Mouse (Mus musculus) liver, embryonic 15.5 days (tissue): ENCODE measurements around the gene Cnksr1. TPM values are rescaled to one million over a fixed set of nuclear protein-coding genes. Genes with fewer than 3 reads are reported as not detected.

Source experiments
- ATAC-seq: fragments of 200-750 bp; cut with Nextera tagmentation; 2 replicates; pipeline ENCODE4 v1.8.0; 2017; ENCODE audit warnings: moderate number of reproducible peaks, mild to moderate bottlenecking, moderate library complexity; ENCODE audit not compliant: insufficient read depth
- H3K27ac ChIP-seq: fragments of 300-500 bp; sonication (generic); replicated peaks from 2 replicates; pipeline ENCODE4 v1.5.1; 2015; ENCODE audit warnings: mild to moderate bottlenecking, inconsistent platforms
- H3K27me3 ChIP-seq: fragments of 300-500 bp; sonication (generic); 2 replicates; pipeline ENCODE4 v1.6.1; 2015; ENCODE audit warnings: mild to moderate bottlenecking, inconsistent platforms
- H3K36me3 ChIP-seq: fragments of 300-500 bp; sonication (generic); replicated peaks from 2 replicates; pipeline ENCODE4 v1.6.1; 2015; ENCODE audit warnings: moderate library complexity, mild to moderate bottlenecking, inconsistent platforms
- H3K4me1 ChIP-seq: fragments of 300-500 bp; sonication (generic); replicated peaks from 2 replicates; pipeline ENCODE4 v1.6.1; 2015; ENCODE audit warnings: inconsistent platforms
- H3K4me2 ChIP-seq: fragments of 300-500 bp; sonication (generic); 2 replicates; pipeline ENCODE4 v1.6.1; 2015; ENCODE audit warnings: moderate library complexity, mild to moderate bottlenecking, inconsistent platforms
- H3K4me3 ChIP-seq: fragments of 300-500 bp; sonication (generic); replicated peaks from 2 replicates; pipeline ENCODE4 v1.5.1; 2015; ENCODE audit warnings: mild to moderate bottlenecking, inconsistent platforms
- H3K9ac ChIP-seq: fragments of 300-500 bp; sonication (generic); 2 replicates; pipeline ENCODE4 v1.6.1; 2015; ENCODE audit warnings: moderate library complexity, mild to moderate bottlenecking, inconsistent platforms
- H3K9me3 ChIP-seq: fragments of 300-500 bp; sonication (generic); replicated peaks from 2 replicates; pipeline ENCODE4 v1.6.1; 2016; ENCODE audit warnings: inconsistent platforms
- WGBS: fragments of 180-500 bp; shearing (Covaris S2); methylation state at CpG from one replicate; pipeline ENCODE4 v1.1.7; 2015; ENCODE audit warnings: mixed read lengths; ENCODE audit not compliant: insufficient replicate concordance; 5-methylcytosine and 5-hydroxymethylcytosine counted together
- polyA plus RNA-seq: library from polyadenylated mRNA; unstranded; fragments of >200 nt; fragmentation: Nextera tagmentation; extraction: Ambion mirVana; gene quantifications from 2 replicates; pipeline ENCODE4 v1.2.1, GENCODE M21; 2015

Cnksr1 gene
- polyA plus RNA-seq, 1 experiment from 2014 or later = 0.10 TPM

- H3K9me3 ChIP-seq = no peaks in the 10 kb centered on the region
- no peak overlapping the region for H3K4me3 ChIP-seq
- H3K9ac ChIP-seq = no peak overlapping the region
- ATAC-seq = no peak
- 6% methylated on average over 10 of the region's 10 CpGs for WGBS
- peak overlapping the region; percentile 46 for H3K4me2 ChIP-seq
- H3K27me3 ChIP-seq = peaks cover 49% of the 10 kb centered on the region
- H3K27ac ChIP-seq = no peak overlapping the region
- peaks cover 13% of the 10 kb centered on the region for H3K4me1 ChIP-seq
- H3K36me3 ChIP-seq = no peaks in the 10 kb centered on the region
These were observed 487 bp upstream of the Cnksr1 start for GRCm38 (mm10) chr4:134238686-134239085.

- H3K27ac ChIP-seq = no peak overlapping the region
- no peak for ATAC-seq
- 24% methylated on average over 19 of the region's 19 CpGs for WGBS
These were observed 469 bp downstream of the Cnksr1 start for GRCm38 (mm10) chr4:134237582-134238278.

GRCm38 (mm10) chr4:134234876-134235275 is 3.3 kb downstream of the Cnksr1 start:
- ATAC-seq = no peak
- Histone ChIP-seq H3K27ac (no peak overlapping the region), H3K36me3 (no peaks in the 10 kb centered on the region), H3K9me3 (no peaks in the 10 kb centered on the region), H3K4me1 (peaks cover 13% of the 10 kb centered on the region), H3K4me3 (no peak overlapping the region), H3K9ac (no peak overlapping the region), H3K27me3 (peaks cover 65% of the 10 kb centered on the region), H3K4me2 (no peak overlapping the region)
- 49% methylated on average over 5 of the region's 5 CpGs for WGBS

More at GRCm38 (mm10) chr4:134237582-134238278, 469 bp downstream of the Cnksr1 start:
- no peak overlapping the region for H3K4me3 ChIP-seq
- peaks cover 13% of the 10 kb centered on the region for H3K4me1 ChIP-seq
- H3K9me3 ChIP-seq = no peaks in the 10 kb centered on the region
- H3K9ac ChIP-seq = no peak overlapping the region
- H3K4me2 ChIP-seq = peak overlapping the region; percentile 46
- no peaks in the 10 kb centered on the region for H3K36me3 ChIP-seq
- peaks cover 57% of the 10 kb centered on the region for H3K27me3 ChIP-seq

DNA sequence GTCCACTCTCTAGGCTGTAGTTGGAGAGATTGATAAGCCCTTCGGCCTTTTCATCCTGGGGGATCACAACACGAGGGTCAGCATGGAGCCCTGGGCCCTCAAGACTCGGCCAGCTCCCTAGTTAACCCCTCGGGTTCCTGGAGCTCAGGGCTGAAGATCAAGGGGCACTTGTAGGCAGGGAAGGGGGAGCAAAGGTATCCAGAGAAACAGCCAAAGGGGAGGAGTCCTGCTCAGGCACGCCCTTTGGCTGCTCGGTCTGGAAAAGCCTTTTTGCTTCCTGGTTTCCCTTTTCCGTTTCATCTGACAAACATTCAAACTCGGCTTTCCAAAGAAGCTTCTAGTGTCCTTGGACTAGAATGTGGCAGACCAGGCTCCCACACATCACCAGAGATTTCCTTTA is 7.8 kb downstream of the Cnksr1 start:
- no peaks in the 10 kb centered on the region for H3K9me3 ChIP-seq
- H3K4me1 ChIP-seq = no peaks in the 10 kb centered on the region
- no peaks in the 10 kb centered on the region for H3K36me3 ChIP-seq
- WGBS = 33% methylated on average over 8 of the region's 8 CpGs
- no peak overlapping the region for H3K4me3 ChIP-seq
- H3K9ac ChIP-seq = no peak overlapping the region
- H3K27ac ChIP-seq = no peak overlapping the region
- H3K27me3 ChIP-seq = peaks cover 36% of the 10 kb centered on the region
- no peak for ATAC-seq
- H3K4me2 ChIP-seq = no peak overlapping the region

GRCm38 (mm10) chr4:134227194-134227593 is 11.0 kb downstream of the Cnksr1 start, which contains the start of gene Catsper4:
Catsper4 (minus strand) TSS chr4:134227383.
- ATAC-seq = no peak
- H3K36me3 ChIP-seq = no peaks in the 10 kb centered on the region
- H3K4me3 ChIP-seq = no peak within 1 kb of the TSS
- no peaks in the 10 kb centered on the region for H3K9me3 ChIP-seq
- peaks cover 5% of the 10 kb centered on the region for H3K4me1 ChIP-seq
- 72% methylated on average over 8 of the region's 8 CpGs for WGBS
- H3K27me3 ChIP-seq = peaks cover 10% of the 10 kb centered on the region
- no peak within 1 kb of the TSS for H3K4me2 ChIP-seq
- H3K9ac ChIP-seq = no peak within 1 kb of the TSS
- H3K27ac ChIP-seq = no peak within 1 kb of the TSS

DNA sequence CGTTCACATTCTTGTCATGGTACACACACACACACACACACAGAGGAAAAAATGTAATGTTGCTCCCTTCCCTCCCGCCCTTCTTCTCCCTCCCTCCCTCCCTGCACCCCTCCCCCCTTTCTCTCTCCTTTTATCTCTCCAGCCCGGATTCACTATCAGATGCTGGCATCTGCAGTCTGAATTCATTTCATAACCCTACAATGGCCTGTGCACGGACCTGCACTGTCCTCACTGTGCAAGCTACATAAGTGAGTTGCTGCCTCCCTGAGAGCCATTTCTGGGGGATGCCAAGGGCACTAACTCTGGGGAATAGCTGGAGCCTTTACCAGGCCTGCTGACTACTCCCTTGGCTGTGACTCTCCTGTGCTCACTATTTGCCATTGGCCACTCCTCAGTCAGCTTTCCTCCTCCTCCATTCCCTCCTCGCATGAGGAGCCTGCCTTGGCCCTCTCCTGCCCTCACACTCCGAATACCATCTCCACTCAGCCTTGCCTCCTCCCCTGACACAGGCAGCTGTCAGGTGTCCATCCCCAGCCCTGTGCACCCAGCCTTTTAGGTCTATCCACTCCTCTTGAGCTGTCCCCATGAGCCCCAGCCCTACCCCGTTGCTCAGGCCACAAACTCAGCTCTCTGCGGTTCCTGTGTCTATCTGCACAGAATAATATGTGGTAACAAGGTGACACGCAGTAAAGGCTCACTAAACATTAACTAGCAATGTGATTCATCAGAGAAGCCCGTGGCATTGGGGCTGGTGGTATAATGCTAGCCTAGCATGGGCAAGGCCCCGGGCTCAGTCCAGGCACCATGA is 15.2 kb downstream of the Cnksr1 start:
- Histone ChIP-seq H3K4me2 (no peak overlapping the region), H3K27ac (no peak overlapping the region)
- no peak for ATAC-seq

DNA sequence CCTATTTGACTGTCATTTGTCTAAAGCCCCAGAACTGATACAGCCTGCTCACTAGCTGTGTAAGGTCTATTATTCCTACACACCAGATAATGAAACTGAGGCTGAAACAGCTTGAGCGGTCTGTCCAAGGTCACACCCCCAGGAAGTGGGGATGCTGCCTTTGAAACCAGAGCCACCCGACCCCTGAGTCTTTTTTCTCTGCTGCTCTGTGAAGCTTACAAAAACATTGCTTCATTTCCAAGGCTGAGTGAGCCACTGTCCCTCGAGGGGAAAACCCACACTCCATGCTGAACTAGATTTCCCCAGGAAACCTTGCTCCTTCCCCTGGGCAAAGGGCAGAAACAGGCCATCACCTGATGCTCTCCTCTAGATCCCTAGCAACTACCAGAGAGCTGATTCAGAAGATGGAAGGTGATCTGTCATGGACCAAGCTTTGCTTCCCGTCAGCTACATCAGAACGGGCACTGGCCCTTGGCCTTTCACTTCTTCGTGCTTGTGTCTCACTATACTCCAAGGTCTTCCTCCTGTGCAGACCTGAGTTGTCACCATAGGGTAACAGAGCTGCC is 31.6 kb downstream of the Cnksr1 start:
- H3K4me2 ChIP-seq = no peak overlapping the region
- 47% methylated on average over 6 of the region's 6 CpGs for WGBS
- no peaks in the 10 kb centered on the region for H3K36me3 ChIP-seq
- no peak overlapping the region for H3K27ac ChIP-seq
- no peak overlapping the region for H3K4me3 ChIP-seq
- no peak overlapping the region for H3K9ac ChIP-seq
- H3K27me3 ChIP-seq = peaks cover 5% of the 10 kb centered on the region; the same call in 1 of the 2 replicates
- no peaks in the 10 kb centered on the region; the same call in 1 of the 2 replicates for H3K4me1 ChIP-seq
- no peak for ATAC-seq
- H3K9me3 ChIP-seq = no peaks in the 10 kb centered on the region

More for the DNA sequence above, 15.2 kb downstream of the Cnksr1 start:
- 43% methylated on average over 11 of the region's 11 CpGs for WGBS
- no peaks in the 10 kb centered on the region for H3K9me3 ChIP-seq
- H3K9ac ChIP-seq = no peak overlapping the region
- H3K36me3 ChIP-seq = no peaks in the 10 kb centered on the region
- H3K4me1 ChIP-seq = peaks cover 5% of the 10 kb centered on the region
- H3K27me3 ChIP-seq = no peaks in the 10 kb centered on the region
- H3K4me3 ChIP-seq = no peak overlapping the region

- H3K9ac ChIP-seq = no peak overlapping the region
- H3K27me3 ChIP-seq = no peaks in the 10 kb centered on the region
- H3K4me3 ChIP-seq = no peak overlapping the region
- no peaks in the 10 kb centered on the region for H3K36me3 ChIP-seq
- no peak overlapping the region for H3K4me2 ChIP-seq
- 53% methylated on average over 17 of the region's 17 CpGs for WGBS
- no peak overlapping the region for H3K27ac ChIP-seq
- H3K9me3 ChIP-seq = no peaks in the 10 kb centered on the region
- no peak for ATAC-seq
- no peaks in the 10 kb centered on the region; the same call in 1 of the 2 replicates for H3K4me1 ChIP-seq
These were observed 34.8 kb downstream of the Cnksr1 start for GRCm38 (mm10) chr4:134203340-134203896.

DNA sequence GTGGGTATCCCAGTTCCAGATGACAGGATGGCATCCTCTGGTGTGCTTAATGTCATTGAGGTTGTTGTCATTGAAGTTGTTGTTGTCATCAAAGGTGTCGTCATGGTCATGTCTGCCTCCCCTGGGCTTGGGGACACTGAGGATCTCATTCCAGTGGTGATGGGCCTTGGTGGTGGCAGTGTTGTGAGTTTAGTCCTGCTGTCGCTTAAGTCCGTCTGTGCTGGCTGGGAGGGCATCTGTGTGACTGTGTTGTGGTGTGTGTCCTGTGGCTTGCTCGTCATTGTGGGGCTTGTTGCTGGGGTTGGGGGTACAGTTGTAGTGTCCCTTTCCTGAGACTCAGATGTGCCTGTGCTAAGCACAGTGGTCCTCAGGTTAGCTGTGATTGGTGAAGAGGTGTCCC is 35.3 kb downstream of the Cnksr1 start, which contains the start of gene Gm7534:
Gene Gm7534, minus strand, starts transcription at position 101 of the 400 bp plus-strand sequence.
- no peaks in the 10 kb centered on the region for H3K9me3 ChIP-seq
- no peak within 1 kb of the TSS for H3K4me3 ChIP-seq
- WGBS = 67% methylated on average over 4 of the region's 4 CpGs
- no peaks in the 10 kb centered on the region; the same call in 1 of the 2 replicates for H3K4me1 ChIP-seq
- no peak for ATAC-seq
- no peak within 1 kb of the TSS for H3K27ac ChIP-seq
- H3K36me3 ChIP-seq = no peaks in the 10 kb centered on the region
- no peaks in the 10 kb centered on the region for H3K27me3 ChIP-seq
- no peak within 1 kb of the TSS for H3K9ac ChIP-seq
- no peak within 1 kb of the TSS for H3K4me2 ChIP-seq

DNA sequence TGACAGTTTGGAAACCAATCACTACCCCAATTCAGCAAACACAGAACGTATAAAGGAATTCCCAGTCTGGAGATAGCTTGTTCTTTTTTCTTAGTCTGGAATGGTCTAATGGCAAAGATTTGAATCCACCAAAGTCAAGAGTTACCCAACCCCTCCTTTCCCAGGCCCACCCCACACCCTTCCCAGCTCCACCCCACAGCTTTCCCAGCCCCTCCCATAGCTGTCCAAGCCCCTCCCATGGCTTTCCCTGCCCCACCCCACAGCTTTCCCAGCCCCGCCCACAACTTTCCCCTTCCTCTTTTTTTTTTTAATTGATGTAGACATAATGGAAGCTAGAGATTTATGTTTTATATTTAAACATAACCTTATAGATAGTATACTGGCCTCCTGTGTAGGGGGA is 38.8 kb downstream of the Cnksr1 start:
- WGBS = 57% methylated on average over 2 of the region's 2 CpGs
- no peak overlapping the region for H3K4me2 ChIP-seq
- no peak for ATAC-seq
- no peaks in the 10 kb centered on the region for H3K36me3 ChIP-seq
- H3K4me3 ChIP-seq = no peak overlapping the region
- H3K27ac ChIP-seq = no peak overlapping the region
- no peak overlapping the region for H3K9ac ChIP-seq
- H3K9me3 ChIP-seq = no peaks in the 10 kb centered on the region
- H3K27me3 ChIP-seq = no peaks in the 10 kb centered on the region
- H3K4me1 ChIP-seq = no peaks in the 10 kb centered on the region

DNA sequence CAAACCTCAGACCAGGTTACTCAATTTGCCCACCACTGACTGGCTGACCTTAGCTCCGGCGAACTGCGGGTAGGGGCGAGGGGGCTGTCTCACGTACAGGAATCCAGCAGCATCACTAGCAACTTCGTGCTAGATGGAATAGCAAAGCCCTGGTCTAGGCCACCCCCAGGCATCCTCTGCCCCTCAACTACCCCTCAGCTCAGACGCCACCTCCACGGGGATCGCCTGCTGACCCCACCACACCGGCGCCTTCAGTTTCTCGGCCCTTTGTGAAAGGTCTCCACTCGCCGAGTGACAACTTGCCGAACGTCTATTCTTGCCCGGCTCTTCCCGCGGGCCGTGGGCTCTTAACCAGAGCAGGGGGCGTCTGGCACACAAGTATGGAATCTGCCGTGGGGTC is 51.9 kb downstream of the Cnksr1 start:
- no peak for ATAC-seq
- Histone ChIP-seq H3K4me1 (peaks cover 49% of the 10 kb centered on the region), H3K36me3 (peaks cover 11% of the 10 kb centered on the region; the same call in 1 of the 2 replicates), H3K4me2 (peak overlapping the region; percentile 89), H3K9ac (peak overlapping the region; percentile 89), H3K9me3 (no peaks in the 10 kb centered on the region; the same call in 1 of the 2 replicates), H3K27ac (peak overlapping the region; percentile 87), H3K4me3 (peak overlapping the region; percentile 77), H3K27me3 (peaks cover 4% of the 10 kb centered on the region; the same call in 1 of the 2 replicates)
- 1% methylated on average over 22 of the region's 22 CpGs for WGBS
